Mouse (Mus musculus): ENCODE measurements at regions not wholly inside any gene's neighbourhood (a gene's known extent, or its start where the extent isn't known, plus 50 kb on each side); places are given as distances from the start of the nearest gene placed in this dataset.

DNA sequence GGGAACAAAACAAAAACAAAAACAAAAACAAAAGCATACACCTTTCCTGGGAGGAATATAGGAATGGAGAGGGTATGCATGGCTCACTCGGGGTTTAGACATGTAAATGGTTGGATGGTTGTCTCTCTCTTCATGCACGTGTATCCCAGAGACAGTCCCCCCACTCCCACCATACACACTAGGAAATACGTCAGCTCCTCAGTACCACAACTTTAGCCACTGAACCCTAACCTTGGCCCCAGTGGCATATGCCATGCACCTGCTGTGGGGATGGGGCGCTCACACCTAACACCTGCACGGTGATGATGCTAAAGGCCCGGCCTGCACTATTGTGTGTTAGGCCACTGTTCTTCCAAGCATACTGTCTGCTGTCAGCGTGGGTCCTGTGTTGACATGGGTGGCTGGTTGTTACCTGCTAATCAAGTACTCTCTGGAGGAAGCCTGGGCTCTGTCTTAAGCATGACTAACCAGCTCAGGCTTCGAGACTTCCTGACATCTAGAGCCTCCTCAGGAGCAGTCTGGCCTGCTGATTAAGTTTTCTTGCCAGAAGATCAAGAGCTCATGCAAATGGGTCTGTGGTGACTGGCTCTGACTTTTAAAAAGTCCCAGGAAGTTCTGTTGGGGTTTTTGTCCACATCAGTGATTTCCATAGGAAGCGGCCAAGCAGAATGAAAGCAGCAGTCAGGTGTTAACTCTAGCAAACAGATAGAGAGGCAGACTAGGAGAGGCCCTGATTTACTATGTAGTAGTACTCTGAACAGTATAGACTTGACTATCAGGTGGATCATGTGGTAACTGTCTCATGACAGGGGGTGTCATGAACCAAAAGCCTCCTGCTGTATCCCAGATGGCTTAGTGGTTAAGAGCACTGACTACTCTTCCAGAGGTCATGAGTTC is 178.9 kb upstream of the Stt3b start:
- TF ChIP-seq CTCF (IDR thresholded peaks at IDR 0.05; ENCODE audit: low read depth, low read length) (no peak), POLR2A (IDR thresholded peaks at IDR 0.05; ENCODE audit: extremely low read depth, insufficient read depth, low read length) (no peak)
